Mouse (Mus musculus) T-helper 2 cell (primary cell): ENCODE results near the gene Atcay.
"Not testable (repeated sequence)": the region's sequence is repeated elsewhere in the genome, so short reads cannot be mapped to it uniquely, and the experiment has no call there.

Source experiments
- in situ Hi-C: fragments of 300-600 bp; cut with MboI, MseI; formaldehyde crosslinking; loops from one replicate; pipeline ENCODE4 v1.15.1; 2025; ENCODE audit warnings: high pct_unique_total_duplicates

Gene Atcay

GRCm38 (mm10) chr10:81180946-81181345 lies 49.7 kb downstream of the Atcay start:
- in situ Hi-C loops = no loop called here

GRCm38 (mm10) chr10:81179451-81180342 lies 50.9 kb downstream of the Atcay start:
- in situ Hi-C loops = loop anchor here (5.0 kb wide), 1 partner anchor 42 kb away; the partner anchor contains the start of gene Zbtb7a

GRCm38 (mm10) chr10:81178927-81179326 lies 51.7 kb downstream of the Atcay start:
- in situ Hi-C loops = loop anchor here (5.0 kb wide), 1 partner anchor 42 kb away; the partner anchor contains the start of gene Zbtb7a

GRCm38 (mm10) chr10:81177958-81178712 lies 52.5 kb downstream of the Atcay start:
- in situ Hi-C loops = loop anchor here (5.0 kb wide), 1 partner anchor 41 kb away; the partner anchor contains the start of gene Zbtb7a

- in situ Hi-C loops = loop anchor here (5.0 kb wide), 1 partner anchor 40 kb away; the partner anchor contains the start of gene Zbtb7a
Observed at GRCm38 (mm10) chr10:81177491-81177925, 53.1 kb downstream of the Atcay start.

- in situ Hi-C loops = loop anchor here (5.0 kb wide), 1 partner anchor 39 kb away; the partner anchor contains the start of gene Zbtb7a
Observed at GRCm38 (mm10) chr10:81176466-81177271, 54.0 kb downstream of the Atcay start, which contains the start of gene Eef2. Eef2 (plus strand) TSS chr10:81176631.

- in situ Hi-C loops = loop anchor here (5.0 kb wide), 1 partner anchor 39 kb away; the partner anchor contains the start of gene Zbtb7a
Observed at GRCm38 (mm10) chr10:81175936-81176465, 54.6 kb downstream of the Atcay start.

GRCm38 (mm10) chr10:81175345-81175701 lies 55.3 kb downstream of the Atcay start:
- in situ Hi-C loops = loop anchor here (5.0 kb wide), 1 partner anchor 38 kb away; the partner anchor contains the start of gene Zbtb7a

GRCm38 (mm10) chr10:81174617-81175344 lies 55.9 kb downstream of the Atcay start:
- in situ Hi-C loops = loop anchor here (5.0 kb wide), 1 partner anchor 37 kb away; the partner anchor contains the start of gene Zbtb7a

GRCm38 (mm10) chr10:81173132-81173531 lies 57.5 kb downstream of the Atcay start:
- in situ Hi-C loops = no loop called here

- in situ Hi-C loops = not testable (repeated sequence)
Observed at GRCm38 (mm10) chr10:81169411-81169900, 61.2 kb downstream of the Atcay start.

GRCm38 (mm10) chr10:81168521-81169244 lies 62.0 kb downstream of the Atcay start:
- in situ Hi-C loops = no loop called here

GRCm38 (mm10) chr10:81168087-81168431 lies 62.6 kb downstream of the Atcay start:
- in situ Hi-C loops = no loop called here

- in situ Hi-C loops = no loop called here
Observed at GRCm38 (mm10) chr10:81167200-81168086, 63.2 kb downstream of the Atcay start, which contains the start of gene Pias4. Pias4 (minus strand) TSS chr10:81167923.

- in situ Hi-C loops = no loop called here
Observed at GRCm38 (mm10) chr10:81165118-81165517, 65.5 kb downstream of the Atcay start.

- in situ Hi-C loops = loop anchor here (5.0 kb wide), 1 partner anchor 55 kb away; the partner anchor contains the start of gene Map2k2
Observed at GRCm38 (mm10) chr10:81162318-81162652, 68.3 kb downstream of the Atcay start.

- in situ Hi-C loops = loop anchor here (5.0 kb wide), 1 partner anchor 54 kb away; the partner anchor contains the start of gene Map2k2
Observed at GRCm38 (mm10) chr10:81161602-81162317, 68.9 kb downstream of the Atcay start.
